Mouse (Mus musculus) left cerebral cortex, adult 18-20 months (tissue): ENCODE measurements at regions not wholly inside any gene's neighbourhood (a gene's known extent, or its start where the extent isn't known, plus 50 kb on each side); places are given as distances from the start of the nearest gene placed in this dataset.
A peak's percentile ranks its signal among the peaks of the same experiment; 100 is the strongest.
"Not testable (repeated sequence)": the region's sequence is repeated elsewhere in the genome, so short reads cannot be mapped to it uniquely, and the experiment has no call there.

Experiments used
- DNase-seq, 2 experiments: peaks; one replicate each; pipeline ENCODE4 v3.0.0; 2021 to 2022; ENCODE audit warnings: low spot score in 2 of 2, mixed read lengths in 1 of 2

- no peak for DNase-seq
These were observed 1984.0 kb downstream of the 4930444P10Rik start for GRCm38 (mm10) chr1:14109190-14109482.

- DNase-seq, result peak; percentile 9 to 18
These were observed 1984.5 kb downstream of the 4930444P10Rik start for GRCm38 (mm10) chr1:14108450-14109189.

DNA sequence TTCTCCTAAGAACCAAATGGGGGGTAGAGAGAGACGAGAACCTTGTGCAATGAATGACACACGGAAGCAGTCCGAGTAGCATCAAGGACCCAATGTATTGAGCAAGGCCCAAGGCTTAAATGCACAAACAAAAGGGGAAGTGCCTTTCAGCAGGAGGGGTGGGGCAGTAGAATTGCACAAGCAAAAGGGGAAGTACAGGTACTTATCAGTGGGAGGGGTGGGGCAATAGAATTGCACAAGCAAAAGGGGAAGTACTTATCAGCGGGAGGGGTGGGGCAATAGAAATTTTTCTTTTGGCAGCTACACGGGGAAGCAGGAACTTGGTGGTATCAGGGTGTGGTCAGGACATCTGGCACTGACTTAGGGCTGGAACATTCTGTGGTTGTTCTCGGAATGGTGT is 1987.6 kb downstream of the 4930444P10Rik start:
- not testable (repeated sequence) for DNase-seq

DNA sequence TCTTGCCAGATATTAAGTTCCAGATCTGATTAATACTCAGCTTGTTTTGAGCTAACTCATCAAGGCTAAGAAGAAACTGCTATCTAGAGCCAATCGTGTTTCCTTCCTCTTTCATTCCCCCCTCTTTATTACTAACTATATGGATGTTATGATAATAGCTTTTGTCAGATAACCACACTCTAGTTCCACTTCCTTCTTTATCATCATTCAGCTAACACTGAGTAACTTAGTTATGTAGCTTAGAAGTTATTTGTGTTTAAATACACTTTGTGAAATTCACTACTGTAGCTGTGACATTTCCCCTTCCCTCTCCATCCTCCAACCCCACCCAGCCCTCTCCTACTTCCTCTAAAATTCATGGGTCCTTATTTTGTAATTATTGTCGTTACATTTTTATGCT is 1988.6 kb downstream of the 4930444P10Rik start:
- no peak for DNase-seq

DNA sequence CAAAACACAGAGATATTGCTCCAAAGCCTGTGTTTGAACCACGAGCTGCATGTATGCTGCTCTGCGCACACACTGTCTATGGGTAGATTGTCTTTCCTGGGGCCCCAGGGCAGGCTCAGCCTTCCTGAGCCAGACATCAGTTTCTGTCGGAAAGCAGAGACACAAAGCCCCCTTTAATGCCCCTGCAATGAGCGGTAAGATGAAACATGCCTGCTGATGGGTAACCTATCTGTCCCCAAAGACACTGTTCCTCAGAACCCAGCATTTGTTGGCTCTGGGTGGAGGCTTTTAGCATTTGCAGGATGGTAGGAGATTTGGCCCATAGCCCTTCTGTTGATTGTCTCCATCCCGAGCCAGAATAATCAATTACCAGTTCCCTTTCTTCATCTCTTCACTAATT is 1994.1 kb downstream of the 4930444P10Rik start:
- no peak for DNase-seq

DNA sequence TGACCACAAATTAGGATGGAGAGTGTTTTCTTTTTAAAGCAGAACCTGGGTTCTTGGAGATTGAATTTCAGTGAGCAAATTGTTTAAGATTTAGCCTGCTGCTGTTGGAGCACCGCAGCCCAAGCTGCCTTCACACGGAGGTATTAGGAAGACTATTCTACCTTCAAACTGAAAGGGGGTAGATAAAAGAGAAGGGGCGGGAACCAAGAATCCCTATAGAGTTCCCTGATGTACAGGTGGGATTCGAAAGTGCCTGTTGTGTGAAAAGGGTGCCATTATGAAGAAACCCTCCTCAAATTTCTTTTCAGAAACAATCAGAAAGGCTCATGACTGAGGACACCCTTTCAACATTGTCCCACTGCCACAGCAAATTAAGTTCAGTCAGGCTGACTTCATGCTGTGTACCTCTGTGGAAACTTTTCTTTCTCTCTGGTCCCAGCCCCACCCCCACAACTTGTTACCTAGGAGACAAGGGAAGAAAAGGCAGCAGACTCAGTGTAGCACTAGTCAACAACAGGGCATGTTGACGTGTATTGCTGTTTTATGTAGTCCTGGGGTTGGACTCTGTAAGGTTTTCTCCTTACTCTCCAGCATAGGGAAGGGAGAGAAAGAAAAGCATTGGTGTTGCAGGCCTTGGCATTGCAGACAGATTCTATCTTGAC is 1995.4 kb downstream of the 4930444P10Rik start:
- no peak for DNase-seq

DNA sequence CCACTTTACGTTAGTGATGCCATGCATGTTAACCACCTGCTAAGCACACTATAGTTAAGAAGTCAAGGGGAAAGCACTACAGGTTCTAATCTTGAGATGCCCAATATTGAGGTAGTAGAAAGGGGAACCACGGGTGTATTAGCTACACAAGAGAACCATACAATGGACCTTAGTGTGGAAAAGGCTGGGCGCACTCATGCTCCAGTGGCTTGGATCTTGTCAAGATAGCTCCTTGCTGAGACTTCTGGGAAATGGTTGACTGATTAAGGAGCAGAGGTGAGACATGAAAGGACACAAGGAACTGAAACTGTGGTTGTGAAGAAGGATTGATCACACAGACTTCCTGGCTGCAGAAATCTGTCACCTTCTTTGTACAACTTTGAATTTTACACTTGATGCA is 2028.3 kb downstream of the 4930444P10Rik start:
- DNase-seq, result no peak

GRCm38 (mm10) chr1:14036163-14036562 is 2057.0 kb downstream of the 4930444P10Rik start:
- no peak for DNase-seq

- DNase-seq, result no peak
These were observed 2081.6 kb downstream of the 4930444P10Rik start for GRCm38 (mm10) chr1:14011484-14011883.

DNA sequence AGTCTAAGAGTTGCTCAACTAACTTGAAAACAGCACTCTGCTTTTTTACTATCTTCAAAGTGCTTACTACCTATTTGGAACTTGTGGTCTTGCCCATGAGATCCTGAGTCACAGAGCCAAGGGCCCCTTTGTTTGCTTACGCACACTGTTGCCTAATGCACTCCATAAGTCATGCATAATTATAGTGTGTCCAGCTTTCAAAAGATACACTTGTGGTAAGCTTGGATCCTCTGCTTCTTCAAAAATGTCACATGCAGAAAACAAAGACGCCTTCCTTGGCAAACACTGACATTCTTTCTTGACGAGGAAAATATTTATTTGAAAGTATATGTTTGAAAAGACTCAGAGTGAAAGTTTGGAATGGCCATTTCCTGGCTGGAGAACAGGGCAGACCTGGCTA is 2082.3 kb downstream of the 4930444P10Rik start:
- no peak for DNase-seq

GRCm38 (mm10) chr1:14002550-14002949 is 2090.6 kb downstream of the 4930444P10Rik start:
- DNase-seq, result no peak

DNA sequence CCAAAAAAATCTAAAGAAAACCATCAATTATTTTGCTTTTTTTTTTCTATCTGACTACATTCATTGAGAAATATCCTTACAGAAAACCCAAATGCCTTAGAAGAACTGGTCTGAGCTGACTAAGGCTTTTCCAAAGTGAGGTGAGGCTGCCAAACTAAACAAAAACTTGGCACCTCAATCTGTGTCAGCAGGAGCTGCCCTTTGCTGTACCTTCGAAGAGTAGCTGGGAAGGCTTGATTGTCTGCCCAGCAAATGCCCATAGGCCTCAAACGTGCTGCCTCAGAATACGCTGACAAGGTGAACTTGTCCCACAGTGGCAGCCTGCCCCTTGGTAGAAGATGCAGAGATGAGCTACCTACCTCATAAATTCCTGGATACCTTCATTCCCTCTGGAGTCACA is 2091.7 kb downstream of the 4930444P10Rik start:
- DNase-seq, result no peak

DNA sequence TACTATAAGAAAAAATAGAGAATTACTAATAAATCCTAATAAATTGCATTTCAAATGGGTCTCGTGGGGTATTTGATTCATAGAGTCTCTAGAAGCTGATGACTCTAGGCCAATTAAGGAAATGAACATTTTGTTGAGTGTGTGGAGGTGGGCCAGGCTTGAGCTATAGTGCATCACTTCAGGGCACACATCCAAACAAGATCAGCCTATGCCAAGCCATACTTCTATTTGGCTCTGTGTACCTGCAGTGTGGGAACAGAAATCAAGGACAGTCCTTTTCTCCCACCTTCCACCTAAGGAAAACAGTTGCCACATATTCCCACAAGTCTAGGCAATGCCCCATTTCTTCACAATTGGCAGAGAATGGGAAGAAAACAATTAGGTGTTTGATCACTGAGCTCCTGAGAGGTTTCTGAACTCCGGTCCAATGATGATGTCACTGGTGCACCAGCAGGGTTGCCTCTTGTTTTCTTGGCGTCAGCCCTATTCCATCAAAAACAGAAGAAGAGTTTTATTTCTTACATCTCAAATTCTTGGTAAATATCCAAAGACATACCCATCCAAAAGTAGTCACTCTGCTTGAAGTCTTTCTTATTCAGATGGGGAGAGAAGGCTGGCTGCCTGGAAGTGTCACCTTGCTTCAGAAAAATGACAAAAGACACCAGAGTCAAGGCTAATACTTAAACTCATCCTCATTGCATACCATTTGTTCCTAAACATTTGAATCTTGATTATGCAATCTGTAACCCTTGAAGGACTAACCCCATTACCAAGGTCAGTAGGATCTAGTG is 2092.3 kb downstream of the 4930444P10Rik start:
- DNase-seq, result no peak

GRCm38 (mm10) chr1:13998178-13998708 is 2094.9 kb downstream of the 4930444P10Rik start:
- DNase-seq, result no peak

- DNase-seq, result no peak
These were observed 2099.2 kb downstream of the 4930444P10Rik start for GRCm38 (mm10) chr1:13993825-13994509.

DNA sequence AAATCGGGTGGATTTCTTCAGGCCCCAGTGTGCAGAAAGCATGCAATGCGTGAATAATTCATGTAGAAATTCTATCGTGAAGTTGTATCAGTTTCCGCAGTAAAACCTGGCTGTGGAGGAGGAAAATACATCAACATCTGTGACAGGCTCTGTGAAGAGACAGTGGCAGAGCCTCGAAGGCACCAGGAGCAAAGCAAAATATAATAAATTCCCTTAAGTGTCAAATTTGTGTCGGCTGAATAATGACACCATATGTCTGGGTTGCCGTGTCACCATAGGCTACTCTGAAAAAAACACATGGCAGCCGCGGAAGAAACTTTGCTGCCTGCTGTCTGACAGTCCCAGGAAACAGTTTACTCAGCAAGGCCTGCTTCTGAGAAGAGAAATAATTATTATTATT is 2100.1 kb downstream of the 4930444P10Rik start:
- DNase-seq, result no peak

- DNase-seq, result no peak
These were observed 2103.8 kb downstream of the 4930444P10Rik start for GRCm38 (mm10) chr1:13989360-13989759.

- DNase-seq, result no peak
These were observed 2108.3 kb downstream of the 4930444P10Rik start for GRCm38 (mm10) chr1:13984833-13985232.

- no peak for DNase-seq
These were observed 2112.9 kb downstream of the 4930444P10Rik start for GRCm38 (mm10) chr1:13980273-13980672.

DNA sequence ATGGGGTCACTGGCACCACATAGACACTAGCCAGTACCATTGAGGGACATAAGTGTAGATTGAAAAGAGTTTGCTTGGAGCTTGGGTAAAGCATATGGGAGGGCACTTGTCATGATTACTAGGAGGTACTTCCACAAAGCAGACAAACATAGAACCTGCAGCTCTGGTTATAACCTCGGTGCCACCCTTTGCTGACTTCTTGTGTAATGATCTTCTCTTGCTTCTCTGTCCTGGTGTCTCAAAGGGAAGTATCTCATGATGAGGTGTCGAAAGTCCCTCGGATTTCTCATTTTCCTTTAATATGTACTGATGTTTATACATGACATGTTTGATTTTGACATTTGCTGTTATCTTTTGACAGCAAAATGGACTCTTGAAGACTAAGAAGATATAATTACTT is 2114.5 kb downstream of the 4930444P10Rik start:
- DNase-seq, result no peak

- no peak for DNase-seq
These were observed 2115.9 kb downstream of the 4930444P10Rik start for GRCm38 (mm10) chr1:13977207-13977606.
